In the genomic region with DNA sequence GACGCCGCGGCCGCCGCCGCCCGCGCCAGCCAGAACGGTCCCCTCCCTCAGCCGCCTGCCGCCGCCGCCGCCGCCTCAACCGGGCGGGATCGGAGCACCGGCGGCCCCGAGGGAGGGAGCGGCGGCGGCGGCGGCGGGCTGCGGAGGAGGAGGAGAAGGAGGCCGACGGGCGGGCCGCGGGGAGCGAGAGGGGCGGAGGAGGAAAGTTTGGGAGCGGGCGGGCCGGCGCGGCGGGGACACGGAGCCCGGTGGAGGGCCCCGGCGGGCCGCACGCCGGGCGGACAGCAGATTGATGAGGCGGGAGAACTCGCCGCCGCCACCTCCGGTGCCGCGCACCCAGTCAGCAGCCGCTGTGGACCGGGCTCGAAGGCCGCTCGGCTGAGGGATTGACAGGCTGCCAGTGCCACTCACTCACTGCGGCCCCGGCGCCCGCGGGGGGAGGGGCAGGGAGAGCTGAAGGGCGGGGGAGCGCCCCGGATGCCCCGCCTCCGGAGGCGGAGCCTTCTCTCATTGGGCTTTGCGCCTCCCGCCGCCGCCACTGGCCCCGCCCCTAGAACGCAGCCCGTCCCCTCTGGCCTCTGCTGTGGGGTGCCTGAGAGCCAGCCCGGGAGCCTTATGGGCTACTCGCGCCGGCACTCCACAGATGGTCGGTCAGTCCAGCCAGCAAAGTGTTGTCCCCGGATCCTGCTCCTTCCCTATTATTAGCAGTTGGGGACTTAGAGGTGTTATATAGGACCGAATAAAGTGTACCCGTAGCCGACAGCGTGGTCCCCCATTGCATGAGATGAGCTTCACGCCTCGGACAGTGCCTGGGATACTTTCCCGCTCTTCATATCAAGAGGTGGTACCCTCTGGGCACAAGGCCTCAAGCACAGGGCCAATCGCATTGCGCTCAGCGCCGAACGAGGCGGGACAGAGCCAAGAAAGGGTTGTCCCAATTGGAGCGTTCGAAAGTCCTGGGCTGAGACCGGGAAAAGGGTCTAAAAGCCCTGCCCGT, we compare ENCODE assay signal across 8 mouse cellular contexts. TPM values are rescaled to one million over a fixed set of nuclear protein-coding genes. Genes with fewer than 3 reads are reported as not detected.
DNase-seq lines count a peak whose midpoint lies in the region; ATAC-seq lines count a peak whose summit lies in the region.

A gene (minus strand): TSS at position 838 of the 997 bp plus-strand sequence.

- peaks cover 43% of the 10 kb centered on the region for H3K27me3 ChIP-seq in forebrain, embryonic 10.5 days (ENCODE audit: poor library complexity, severe bottlenecking)
- H3K27me3 ChIP-seq in heart, embryonic 16.5 days (ENCODE audit: control insufficient read depth, insufficient read depth, low read length), result no peaks in the 10 kb centered on the region
- H3K27me3 ChIP-seq in liver, embryonic 15.5 days, result peaks cover 32% of the 10 kb centered on the region
- no peaks in the 10 kb centered on the region for H3K27me3 ChIP-seq in neural tube, embryonic 12.5 days (replicated peaks)

- peak within 1 kb of the TSS; percentile 95 for H3K9ac ChIP-seq in heart, embryonic 16.5 days (ENCODE audit: low read length)
- H3K9ac ChIP-seq in liver, embryonic 15.5 days, result peak within 1 kb of the TSS; percentile 96
- H3K9ac ChIP-seq in neural tube, embryonic 12.5 days, result peak within 1 kb of the TSS; percentile 99

- peak; percentile 87 for ATAC-seq in CD4-positive, CD25-positive, alpha-beta regulatory T cell, adult 4 months
- ATAC-seq in heart, embryonic 16.5 days (replicated peaks; ENCODE audit: extremely low read depth, insufficient read depth, low FRiP score), result peak; percentile 92
- ATAC-seq in liver, embryonic 15.5 days (ENCODE audit: insufficient read depth), result peak; percentile 92
- peak; percentile 93 for ATAC-seq in neural tube, embryonic 12.5 days (ENCODE audit: low FRiP score, low read depth)

- H3K27ac ChIP-seq in forebrain, embryonic 10.5 days, result peak within 1 kb of the TSS; percentile 99
- peak within 1 kb of the TSS; percentile 97 for H3K27ac ChIP-seq in heart, embryonic 16.5 days (ENCODE audit: low read length)
- peak within 1 kb of the TSS; percentile 99 for H3K27ac ChIP-seq in liver, embryonic 15.5 days (replicated peaks)
- H3K27ac ChIP-seq in neural tube, embryonic 12.5 days, result peak within 1 kb of the TSS; percentile 100

- no peaks in the 10 kb centered on the region for H3K36me3 ChIP-seq in forebrain, embryonic 10.5 days (replicated peaks)
- no peaks in the 10 kb centered on the region for H3K36me3 ChIP-seq in heart, embryonic 16.5 days (ENCODE audit: control insufficient read depth, insufficient read depth)
- no peaks in the 10 kb centered on the region for H3K36me3 ChIP-seq in liver, embryonic 15.5 days (replicated peaks)
- no peaks in the 10 kb centered on the region for H3K36me3 ChIP-seq in neural tube, embryonic 12.5 days

- WGBS in forebrain, embryonic 10.5 days, result under 1% methylated on average over 93 of the region's 102 CpGs
- WGBS in heart, embryonic 16.5 days, result under 1% methylated on average over 63 of the region's 102 CpGs
- 1% methylated on average over 95 of the region's 102 CpGs for WGBS in liver, embryonic 15.5 days (ENCODE audit: insufficient replicate concordance)
- under 1% methylated on average over 89 of the region's 102 CpGs for WGBS in neural tube, embryonic 12.5 days

- H3K9me3 ChIP-seq in forebrain, embryonic 10.5 days, result no peaks in the 10 kb centered on the region
- no peaks in the 10 kb centered on the region for H3K9me3 ChIP-seq in heart, embryonic 16.5 days (replicated peaks; ENCODE audit: control insufficient read depth, low read length)
- no peaks in the 10 kb centered on the region for H3K9me3 ChIP-seq in liver, embryonic 15.5 days (replicated peaks)
- no peaks in the 10 kb centered on the region for H3K9me3 ChIP-seq in neural tube, embryonic 12.5 days

- DNase-seq in c-Kit-negative CD71-positive TER-119-positive erythroid progenitor cells, embryonic 14.5 days (ENCODE audit: low read depth, low spot score), result peak; percentile 97
- peak; percentile 96 for DNase-seq in forebrain, embryonic 10.5 days (ENCODE audit: extremely low spot score, low spot score)
- peak; percentile 96 to 99 for DNase-seq in kidney, postnatal 36 days
- DNase-seq in telencephalon, adult 2 months (ENCODE audit: low read depth, low spot score), result peak; percentile 53

- peaks cover 49% of the 10 kb centered on the region for H3K4me1 ChIP-seq in forebrain, embryonic 10.5 days
- H3K4me1 ChIP-seq in heart, embryonic 16.5 days (ENCODE audit: control insufficient read depth, insufficient read depth, low read length), result peaks cover 15% of the 10 kb centered on the region; the same call in 1 of the 2 replicates
- peaks cover 36% of the 10 kb centered on the region for H3K4me1 ChIP-seq in liver, embryonic 15.5 days (replicated peaks)
- H3K4me1 ChIP-seq in neural tube, embryonic 12.5 days, result peaks cover 15% of the 10 kb centered on the region; the same call in 1 of the 2 replicates

- peak within 1 kb of the TSS; percentile 91 for H3K4me3 ChIP-seq in forebrain, embryonic 10.5 days
- H3K4me3 ChIP-seq in heart, embryonic 16.5 days (ENCODE audit: low read length), result peak within 1 kb of the TSS; percentile 90
- H3K4me3 ChIP-seq in liver, embryonic 15.5 days (replicated peaks), result peak within 1 kb of the TSS; percentile 92
- H3K4me3 ChIP-seq in neural tube, embryonic 12.5 days, result peak within 1 kb of the TSS; percentile 95

- H3K4me2 ChIP-seq in heart, embryonic 16.5 days (ENCODE audit: low read depth, low read length), result peak within 1 kb of the TSS; percentile 95
- H3K4me2 ChIP-seq in liver, embryonic 15.5 days, result peak within 1 kb of the TSS; percentile 93
- H3K4me2 ChIP-seq in neural tube, embryonic 12.5 days (replicated peaks), result peak within 1 kb of the TSS; percentile 91

RNA-seq across cellular contexts. Expression of the gene that starts here (rescaled TPM):
- polyA plus RNA-seq in CD4-positive, CD25-positive, alpha-beta regulatory T cell, adult 4 months (2017; shearing (Covaris generic)), result 1 to 10 TPM in 1 of 2 experiments, under 1 TPM in 1; 0.43 to 1.5 TPM
- 26.2 and 27.4 TPM in 2 replicates for polyA plus RNA-seq in forebrain, embryonic 10.5 days (2016; fragmentation: Nextera tagmentation; extraction: Ambion mirVana)
- 15.7 and 16.2 TPM in 2 replicates for polyA plus RNA-seq in heart, embryonic 16.5 days (2015; fragmentation: Nextera tagmentation; extraction: Ambion mirVana)
- 6.0 and 6.7 TPM in 2 replicates for polyA plus RNA-seq in liver, embryonic 15.5 days (2015; fragmentation: Nextera tagmentation; extraction: Ambion mirVana)
- polyA plus RNA-seq in neural tube, embryonic 12.5 days (2016; fragmentation: Nextera tagmentation; extraction: Ambion mirVana), result 92.9 and 93.9 TPM in 2 replicates

Comparison
In these comparisons a context has a peak if more than half of its experiments do, and no peak if none do; other contexts are left out.
1. Peak in every context shown above with its lines: DNase-seq, ATAC-seq, H3K4me3 ChIP-seq and H3K27ac ChIP-seq.